Mouse (Mus musculus) lung, adult 2 months (tissue): ENCODE measurements around the gene Rmnd5b.

ENCODE experiments used
- CTCF ChIP-seq: fragments of 200-500 bp; IDR thresholded peaks from 2 replicates; pipeline ENCODE4 v1.5.1; 2011; ENCODE audit warnings: mild to moderate bottlenecking, low read length, control low read depth; ENCODE audit not compliant: insufficient read depth
- POLR2A ChIP-seq: fragments of 200-500 bp; IDR thresholded peaks from 2 replicates; pipeline ENCODE4 v1.6.1; 2011; ENCODE audit warnings: low read depth, mild to moderate bottlenecking, control low read depth, low read length, borderline replicate concordance; ENCODE audit errors: extremely low read depth

DNA sequence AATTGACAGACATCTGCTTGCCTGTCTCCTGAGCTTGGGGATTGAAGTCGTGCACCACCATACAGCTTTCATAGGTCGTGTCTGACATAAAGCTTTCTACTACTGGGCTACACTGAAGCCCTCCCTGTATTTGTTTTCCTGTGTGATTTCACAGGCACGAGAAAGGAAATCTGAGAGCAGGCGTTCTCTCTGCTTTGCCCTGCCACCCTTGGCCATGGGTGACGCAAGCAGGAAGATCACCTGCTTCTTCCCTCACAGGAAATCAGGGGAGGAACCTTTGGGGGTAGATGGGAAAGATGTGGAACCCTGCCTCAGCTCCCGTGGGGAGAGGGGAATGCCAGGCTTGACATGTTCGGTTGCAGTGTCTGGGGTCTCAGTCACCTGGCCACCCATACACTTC lies 22.6 kb upstream of the Rmnd5b start:
- TF ChIP-seq CTCF (no peak), POLR2A (no peak)
